In genomic region chr9:60002323-60002722, GRCm38 (mm10) we compare ENCODE assay signal across 17 mouse cellular contexts. TPM values are rescaled to one million over a fixed set of nuclear protein-coding genes. Genes with fewer than 3 reads are reported as not detected.
"Had no signal": no experiment of that assay in that cellular context is flagged by ENCODE, and none has a peak within 500 bp of the region (broad histone marks: within the 10 kb centered on the region; RNA-seq: fewer than 3 reads in every experiment).

No protein-coding gene starts in this region.

- H3K36me3 ChIP-seq: liver, embryonic 13.5 days; lung, embryonic 15.5 days; midbrain, embryonic 12.5 days had no signal

- DNase-seq: kidney, adult 11 months; kidney, postnatal 14 days; liver; liver, embryonic 13.5 days; liver, postnatal 0 days; lung, postnatal 14 days; right cerebral cortex, postnatal 25 days; thymus, adult 18-20 months; thymus, postnatal 14 days had no signal

- H3K27me3 ChIP-seq: liver, embryonic 13.5 days; lung, embryonic 15.5 days; midbrain, embryonic 12.5 days had no signal

- H3K9me3 ChIP-seq: liver, embryonic 13.5 days; lung, embryonic 15.5 days; midbrain, embryonic 12.5 days had no signal

- H3K4me2 ChIP-seq: liver, embryonic 13.5 days; lung, embryonic 15.5 days; midbrain, embryonic 12.5 days had no signal

- H3K4me1 ChIP-seq: liver, embryonic 13.5 days; lung, embryonic 15.5 days; midbrain, embryonic 12.5 days had no signal

- H3K27ac ChIP-seq: hindbrain, postnatal 0 days; left cerebral cortex, adult 2 months; liver, embryonic 13.5 days; lung, embryonic 15.5 days; macrophage; midbrain, embryonic 12.5 days had no signal

- ATAC-seq: hindbrain, postnatal 0 days; liver, postnatal 0 days had no signal

- H3K4me3 ChIP-seq: left cerebral cortex, adult 2 months; liver, embryonic 13.5 days; lung, embryonic 15.5 days; megakaryocyte, embryonic 14.5 days; midbrain, embryonic 12.5 days had no signal

- H3K9ac ChIP-seq: liver, embryonic 13.5 days; liver, postnatal 0 days; lung, embryonic 15.5 days; midbrain, embryonic 12.5 days had no signal

RNA-seq across cellular contexts. Expression of gene Nr2e3, which starts 41.9 kb away (rescaled TPM):
- polyA plus RNA-seq: hindbrain, postnatal 0 days; liver, embryonic 13.5 days; liver, postnatal 0 days; lung, embryonic 15.5 days; macrophage; midbrain, embryonic 12.5 days; midbrain, postnatal 0 days; neural tube, embryonic 14.5 days had no signal
